ENCODE assay signal across 8 mouse cellular contexts in the genomic region with DNA sequence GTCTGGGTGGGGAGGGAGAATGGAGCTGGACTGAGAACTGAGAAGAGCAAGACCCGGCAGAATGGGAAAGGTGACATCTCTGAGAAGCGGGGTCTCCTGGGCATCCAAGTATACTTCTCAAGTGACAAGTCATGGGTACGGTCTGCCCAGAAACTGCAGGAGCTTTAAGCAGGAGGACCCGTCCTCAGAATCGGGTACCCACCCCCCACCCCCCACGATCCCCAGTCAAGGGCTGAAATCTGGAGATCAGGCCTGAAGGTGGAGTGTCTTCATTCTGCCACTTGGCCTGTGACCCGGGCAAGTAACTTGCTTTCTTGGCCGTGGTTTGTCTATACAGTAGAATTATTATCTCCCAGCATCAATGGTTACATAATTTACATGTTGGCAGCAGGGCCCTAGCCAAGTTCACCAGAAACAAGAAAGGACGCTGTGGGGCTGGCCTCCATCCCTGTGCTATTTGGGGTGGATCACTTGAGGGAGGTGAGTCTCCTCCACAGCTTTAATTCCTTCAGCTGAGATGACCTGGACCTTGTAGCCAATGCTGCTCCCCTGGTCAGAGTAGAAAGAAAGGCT. TPM values are rescaled to one million over a fixed set of nuclear protein-coding genes. Genes with fewer than 3 reads are reported as not detected.
DNase-seq lines count a peak whose midpoint lies in the region; ATAC-seq and TF ChIP-seq lines count a peak whose summit lies in the region.

No protein-coding gene starts in this region.

- H3K4me3 ChIP-seq in kidney, adult 2 months (ENCODE audit: insufficient read depth, low read depth, low read length): peak overlapping the region; percentile 78
- H3K4me3 ChIP-seq in G1E (ENCODE audit: low read depth, low read length): peak overlapping the region; percentile 65; the same call in 1 of the 2 replicates
- H3K4me3 ChIP-seq in embryonic facial prominence, embryonic 14.5 days (ENCODE audit: low read depth, low read length): peak overlapping the region; percentile 58
- H3K4me3 ChIP-seq in limb, embryonic 13.5 days: peak overlapping the region; percentile 73
- peak overlapping the region; percentile 63 for H3K4me3 ChIP-seq in stomach, postnatal 0 days (ENCODE audit: low read depth, low read length)

- WGBS in kidney, adult 2 months: 7% methylated on average over 9 of the region's 9 CpGs
- 1% methylated on average over 9 of the region's 9 CpGs for WGBS in embryonic facial prominence, embryonic 14.5 days
- WGBS in limb, embryonic 13.5 days: 4% methylated on average over 9 of the region's 9 CpGs
- WGBS in stomach, postnatal 0 days: 8% methylated on average over 9 of the region's 9 CpGs

- H3K9me3 ChIP-seq in G1E (replicated peaks): no peaks in the 10 kb centered on the region
- no peaks in the 10 kb centered on the region for H3K9me3 ChIP-seq in embryonic facial prominence, embryonic 14.5 days (ENCODE audit: control insufficient read depth, low read length)
- H3K9me3 ChIP-seq in limb, embryonic 13.5 days: no peaks in the 10 kb centered on the region
- H3K9me3 ChIP-seq in stomach, postnatal 0 days (ENCODE audit: control insufficient read depth, low read length): no peaks in the 10 kb centered on the region

- no peaks in the 10 kb centered on the region for H3K36me3 ChIP-seq in kidney, adult 2 months (ENCODE audit: control insufficient read depth, insufficient read depth, low read length)
- no peaks in the 10 kb centered on the region for H3K36me3 ChIP-seq in G1E (replicated peaks)
- H3K36me3 ChIP-seq in embryonic facial prominence, embryonic 14.5 days (ENCODE audit: control insufficient read depth, insufficient read depth, low read length): no peaks in the 10 kb centered on the region
- no peaks in the 10 kb centered on the region for H3K36me3 ChIP-seq in limb, embryonic 13.5 days
- H3K36me3 ChIP-seq in stomach, postnatal 0 days (ENCODE audit: control insufficient read depth, insufficient read depth, low read length): no peaks in the 10 kb centered on the region

- H3K4me1 ChIP-seq in kidney, adult 2 months (ENCODE audit: control insufficient read depth, insufficient read depth, low read length): peaks cover 14% of the 10 kb centered on the region; the same call in 1 of the 2 replicates
- H3K4me1 ChIP-seq in G1E (ENCODE audit: insufficient read depth, low read depth, low read length): peaks cover 9% of the 10 kb centered on the region; the same call in 1 of the 2 replicates
- peaks cover 9% of the 10 kb centered on the region for H3K4me1 ChIP-seq in embryonic facial prominence, embryonic 14.5 days (ENCODE audit: control insufficient read depth, insufficient read depth, low read length)
- H3K4me1 ChIP-seq in limb, embryonic 13.5 days: peaks cover 19% of the 10 kb centered on the region
- H3K4me1 ChIP-seq in stomach, postnatal 0 days (replicated peaks; ENCODE audit: control insufficient read depth, insufficient read depth): no peaks in the 10 kb centered on the region

- TF ChIP-seq CTCF in kidney, adult 2 months (conservative IDR thresholded peaks at IDR 0.05; ENCODE audit: insufficient read depth, insufficient read length, low read depth, low read length): no peak
- TF ChIP-seq CTCF in G1E (IDR thresholded peaks at IDR 0.05; ENCODE audit: low read depth, low read length): no peak
- no peak for TF ChIP-seq CTCF in stomach, postnatal 0 days (IDR thresholded peaks at IDR 0.05; ENCODE audit: low read depth)

- peak; percentile 14 for DNase-seq in kidney, adult 2 months
- DNase-seq in kidney, postnatal 25 days: no peak
- DNase-seq in G1E (ENCODE audit: low spot score): no peak
- no peak for DNase-seq in embryonic facial prominence, embryonic 14.5 days (ENCODE audit: low spot score)
- no peak for DNase-seq in stomach, postnatal 0 days (ENCODE audit: low spot score)
- DNase-seq in thymus, postnatal 0 days (ENCODE audit: low spot score): no peak
- DNase-seq in ovary, adult 18-20 months (ENCODE audit: low spot score): no peak

- H3K4me2 ChIP-seq in embryonic facial prominence, embryonic 14.5 days (ENCODE audit: low read depth, low read length): peak overlapping the region; percentile 96
- peak overlapping the region; percentile 95 for H3K4me2 ChIP-seq in limb, embryonic 13.5 days (replicated peaks)
- H3K4me2 ChIP-seq in stomach, postnatal 0 days (replicated peaks; ENCODE audit: low read depth): peak overlapping the region; percentile 92

- no peak overlapping the region for H3K27ac ChIP-seq in kidney, adult 2 months (ENCODE audit: insufficient read depth, low read depth, low read length)
- H3K27ac ChIP-seq in embryonic facial prominence, embryonic 14.5 days (replicated peaks; ENCODE audit: low read depth, low read length): no peak overlapping the region
- H3K27ac ChIP-seq in limb, embryonic 13.5 days: no peak overlapping the region
- no peak overlapping the region for H3K27ac ChIP-seq in stomach, postnatal 0 days (replicated peaks)

- peak overlapping the region; percentile 75 for H3K9ac ChIP-seq in embryonic facial prominence, embryonic 14.5 days (ENCODE audit: low read depth, low read length)
- H3K9ac ChIP-seq in limb, embryonic 13.5 days: peak overlapping the region; percentile 80
- peak overlapping the region; percentile 50 for H3K9ac ChIP-seq in stomach, postnatal 0 days (ENCODE audit: low read length)

- no peak for TF ChIP-seq POLR2A in kidney, adult 2 months (IDR thresholded peaks at IDR 0.05; ENCODE audit: low read depth, low read length)

- no peaks in the 10 kb centered on the region for H3K27me3 ChIP-seq in kidney, adult 2 months (replicated peaks; ENCODE audit: control insufficient read depth, insufficient read depth, low read length)
- H3K27me3 ChIP-seq in G1E (ENCODE audit: insufficient read depth, low read length): peaks cover 42% of the 10 kb centered on the region
- H3K27me3 ChIP-seq in embryonic facial prominence, embryonic 14.5 days (replicated peaks; ENCODE audit: control insufficient read depth, insufficient read depth, low read length): peaks cover 47% of the 10 kb centered on the region
- peaks cover 81% of the 10 kb centered on the region for H3K27me3 ChIP-seq in limb, embryonic 13.5 days
- no peaks in the 10 kb centered on the region for H3K27me3 ChIP-seq in stomach, postnatal 0 days (ENCODE audit: control insufficient read depth, insufficient read depth, low read length)

- ATAC-seq in G1E (ENCODE audit: extremely low read depth, insufficient number of reproducible peaks, low FRiP score, poor library complexity, severe bottlenecking): no peak
- 0 out of 2 replicates have a peak, but pooled peaks have one; percentile 4 for ATAC-seq in embryonic facial prominence, embryonic 14.5 days (ENCODE audit: low read depth)
- no peak for ATAC-seq in limb, embryonic 13.5 days (ENCODE audit: low FRiP score, low read depth)
- ATAC-seq in stomach, postnatal 0 days (ENCODE audit: low FRiP score, low TSS enrichment): no peak

- TF ChIP-seq EP300 in stomach, postnatal 0 days (optimal IDR thresholded peaks at IDR 0.05): no peak

RNA-seq across cellular contexts. Expression of a gene that starts 34.3 kb away (rescaled TPM):
- polyA plus RNA-seq in kidney, adult 2 months (2012; rRNA removed): not detected in 2 replicates
- total RNA-seq in G1E (2014; fragmentation: Nextera tagmentation) (not detected in 2 replicates), G1E (2017) (0.05 and 0.06 TPM in 2 replicates)
- polyA plus RNA-seq in G1E (2012): not detected in 2 replicates
- polyA plus RNA-seq in embryonic facial prominence, embryonic 14.5 days (2014; fragmentation: Nextera tagmentation; extraction: Ambion mirVana): 0.10 TPM in 1 of 2 replicates, not detected in the other
- not detected in 2 replicates for polyA plus RNA-seq in limb, embryonic 13.5 days (2015; fragmentation: Nextera tagmentation; extraction: Ambion mirVana)
- 0.02 and 0.08 TPM in 2 replicates for polyA plus RNA-seq in stomach, postnatal 0 days (2015; fragmentation: Nextera tagmentation; extraction: Ambion mirVana)
- polyA plus RNA-seq in thymus, postnatal 0 days (2015; fragmentation: Nextera tagmentation; extraction: Ambion mirVana): not detected in 2 replicates

RNA-seq across cellular contexts. Expression of a gene that starts 53.1 kb away (rescaled TPM):
- 84.7 and 94.6 TPM in 2 replicates for polyA plus RNA-seq in kidney, adult 2 months (2012; rRNA removed)
- total RNA-seq in G1E (2014; fragmentation: Nextera tagmentation): not detected in 2 replicates
- not detected in 2 replicates for total RNA-seq in G1E (2017)
- polyA plus RNA-seq in G1E (2012): not detected in 2 replicates
- polyA plus RNA-seq in embryonic facial prominence, embryonic 14.5 days (2014; fragmentation: Nextera tagmentation; extraction: Ambion mirVana): 4.1 and 5.1 TPM in 2 replicates
- polyA plus RNA-seq in limb, embryonic 13.5 days (2015; fragmentation: Nextera tagmentation; extraction: Ambion mirVana): 1.5 and 1.9 TPM in 2 replicates
- 6.9 and 7.0 TPM in 2 replicates for polyA plus RNA-seq in stomach, postnatal 0 days (2015; fragmentation: Nextera tagmentation; extraction: Ambion mirVana)
- polyA plus RNA-seq in thymus, postnatal 0 days (2015; fragmentation: Nextera tagmentation; extraction: Ambion mirVana): 2.7 and 3.1 TPM in 2 replicates

Comparison
In these comparisons a context has a peak if more than half of its experiments do, and no peak if none do; other contexts are left out.
1. RNA of a gene that starts 53.1 kb away (polyA plus RNA-seq): 84.7 to 94.6 TPM in kidney, adult 2 months; 6.9 to 7.0 TPM in stomach, postnatal 0 days, 4.1 to 5.1 TPM in embryonic facial prominence, embryonic 14.5 days, 2.7 to 3.1 TPM in thymus, postnatal 0 days, 1.5 to 1.9 TPM in limb, embryonic 13.5 days and not detected in G1E; every median in the first group is over 10 times any median in the second.
2. Peak in every context shown above with its lines, with median percentiles within 50 percentile points of each other: H3K4me3 ChIP-seq, H3K4me2 ChIP-seq and H3K9ac ChIP-seq.